Mouse (Mus musculus) cortical plate, adult 2 months (tissue): ENCODE measurements around the gene Nhlrc3.

ENCODE experiments used
- CTCF ChIP-seq: fragments of 200-500 bp; IDR thresholded peaks from 2 replicates; pipeline ENCODE4 v1.5.1; 2011; ENCODE audit warnings: mild to moderate bottlenecking, control low read depth, low read length; ENCODE audit not compliant: insufficient read depth; ENCODE audit errors: extremely low read depth
- POLR2A ChIP-seq: fragments of 200-500 bp; IDR thresholded peaks from 2 replicates; pipeline ENCODE4 v1.6.1; 2011; ENCODE audit warnings: mild to moderate bottlenecking, low read length, control low read depth; ENCODE audit not compliant: insufficient read depth; ENCODE audit errors: extremely low read depth

- no peak for TF ChIP-seq POLR2A
- TF ChIP-seq CTCF, result no peak
Measured at GRCm38 (mm10) chr3:53466481-53466880, 3.3 kb upstream of the Nhlrc3 start.
